Mouse (Mus musculus) E14TG2a.4 (cell line): ENCODE measurements around the gene Zcchc14.

Experiments used
- CTCF ChIP-seq: conservative IDR thresholded peaks from 2 replicates; pipeline ENCODE4 v1.5.1; 2014; ENCODE audit warnings: low read length
- POU5F1 ChIP-seq: IDR thresholded peaks from 2 replicates; pipeline ENCODE4 v1.6.1; 2014; ENCODE audit warnings: low read length, borderline replicate concordance

GRCm38 (mm10) chr8:121699936-121700335, 47.2 kb upstream of the Zcchc14 start:
- no peak for TF ChIP-seq CTCF
- no peak for TF ChIP-seq POU5F1
